Mouse (Mus musculus) mouse embryonic stem cell (cell line): ENCODE results near the gene Fnbp1l.

Experiments
- in situ Hi-C, 2 experiments: fragments of 300-500 bp; cut with MboI; formaldehyde crosslinking; loops; 1 replicate in 1 of 2; 3 replicates in 1 of 2; pipeline ENCODE4 v1.14.3; 2019 to 2020; ENCODE audit warnings: low sequenced_read_pairs in 2 of 2, low pct_unique_long_range_greater_than_20kb in 1 of 2, mixed read lengths in 1 of 2; ENCODE audit not compliant: unreplicated experiment in 1 of 2

Gene Fnbp1l

GRCm38 (mm10) chr3:122617613-122618340, 1.7 kb downstream of the Fnbp1l start:
- in situ Hi-C loops: no loop called here

GRCm38 (mm10) chr3:122612537-122612936, 7.0 kb downstream of the Fnbp1l start:
- in situ Hi-C loops: no loop called here

- in situ Hi-C loops: no loop called here
These were observed 7.8 kb downstream of the Fnbp1l start for GRCm38 (mm10) chr3:122611761-122612160.

- in situ Hi-C loops: no loop called here
These were observed 13.3 kb downstream of the Fnbp1l start for GRCm38 (mm10) chr3:122606105-122606801.

GRCm38 (mm10) chr3:122603229-122603628, 16.3 kb downstream of the Fnbp1l start:
- in situ Hi-C loops: no loop called here

GRCm38 (mm10) chr3:122602370-122602769, 17.1 kb downstream of the Fnbp1l start:
- in situ Hi-C loops: no loop called here

GRCm38 (mm10) chr3:122599291-122599690, 20.2 kb downstream of the Fnbp1l start:
- in situ Hi-C loops: no loop called here

- in situ Hi-C loops: no loop called here
These were observed 28.7 kb downstream of the Fnbp1l start for GRCm38 (mm10) chr3:122590804-122591203.

GRCm38 (mm10) chr3:122590346-122590745, 29.2 kb downstream of the Fnbp1l start:
- in situ Hi-C loops: no loop called here

- in situ Hi-C loops: no loop called here
These were observed 32.4 kb downstream of the Fnbp1l start for GRCm38 (mm10) chr3:122586918-122587641.

- in situ Hi-C loops: no loop called here
These were observed 42.2 kb downstream of the Fnbp1l start for GRCm38 (mm10) chr3:122577360-122577759.

GRCm38 (mm10) chr3:122574921-122575320, 44.6 kb downstream of the Fnbp1l start:
- in situ Hi-C loops: no loop called here

- in situ Hi-C loops: no loop called here
These were observed 45.9 kb downstream of the Fnbp1l start for GRCm38 (mm10) chr3:122573426-122574286.

GRCm38 (mm10) chr3:122566549-122566948, 53.0 kb downstream of the Fnbp1l start:
- in situ Hi-C loops: no loop called here

GRCm38 (mm10) chr3:122566112-122566511, 53.4 kb downstream of the Fnbp1l start:
- in situ Hi-C loops: no loop called here

- in situ Hi-C loops: no loop called here
These were observed 54.2 kb downstream of the Fnbp1l start for GRCm38 (mm10) chr3:122565285-122565684.

GRCm38 (mm10) chr3:122557766-122558165, 61.7 kb downstream of the Fnbp1l start:
- in situ Hi-C loops: no loop called here

GRCm38 (mm10) chr3:122551174-122551573, 68.3 kb downstream of the Fnbp1l start:
- in situ Hi-C loops: no loop called here
